Comparison of ENCODE assay signal across 20 mouse cellular contexts in the genomic region with DNA sequence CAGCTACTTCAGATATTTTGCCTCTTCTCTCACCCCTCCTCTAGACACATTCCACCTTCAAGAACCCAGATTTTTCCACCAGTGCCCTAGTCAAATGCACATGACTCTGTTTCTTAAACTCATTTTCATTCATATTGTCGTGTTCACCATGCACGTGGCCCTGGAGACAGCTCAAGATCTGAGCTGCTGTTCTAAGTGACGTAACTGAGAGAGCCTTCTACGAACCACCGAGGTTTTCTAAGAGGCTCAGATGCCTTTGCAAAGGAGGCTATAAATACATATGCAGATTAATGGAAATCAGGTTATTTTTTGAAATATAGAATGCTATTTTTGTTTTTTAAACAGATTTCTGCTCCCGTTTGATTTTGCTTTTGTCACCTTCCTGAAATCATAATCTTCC.
DNase-seq lines count a peak whose midpoint lies in the region; ATAC-seq lines count a peak whose summit lies in the region.
"Had no signal": no experiment of that assay in that cellular context is flagged by ENCODE, and none has a peak within 500 bp of the region (broad histone marks: within the 10 kb centered on the region; RNA-seq: fewer than 3 reads in every experiment).

No protein-coding gene starts in this region.

- no peaks in the 10 kb centered on the region for H3K4me1 ChIP-seq in forebrain, embryonic 16.5 days (replicated peaks; ENCODE audit: control insufficient read depth, insufficient read depth, low read length)
- no peaks in the 10 kb centered on the region for H3K4me1 ChIP-seq in forebrain, embryonic 10.5 days
- H3K4me1 ChIP-seq: embryonic facial prominence, embryonic 10.5 days; heart, embryonic 15.5 days; hindbrain, embryonic 10.5 days; midbrain, embryonic 12.5 days had no signal

- H3K4me3 ChIP-seq in forebrain, embryonic 16.5 days (replicated peaks; ENCODE audit: low read length), result no peak overlapping the region
- H3K4me3 ChIP-seq in forebrain, embryonic 10.5 days, result no peak overlapping the region
- H3K4me3 ChIP-seq: embryonic facial prominence, embryonic 10.5 days; heart, embryonic 15.5 days; hindbrain, embryonic 10.5 days; midbrain, embryonic 12.5 days had no signal

- no peaks in the 10 kb centered on the region for H3K27me3 ChIP-seq in forebrain, embryonic 16.5 days (replicated peaks; ENCODE audit: control insufficient read depth, insufficient read depth, low read length)
- H3K27me3 ChIP-seq in forebrain, embryonic 10.5 days (ENCODE audit: poor library complexity, severe bottlenecking), result no peaks in the 10 kb centered on the region
- H3K27me3 ChIP-seq: heart, embryonic 15.5 days; midbrain, embryonic 12.5 days had no signal

- no peak overlapping the region for H3K27ac ChIP-seq in forebrain, embryonic 16.5 days (ENCODE audit: low read length)
- no peak overlapping the region for H3K27ac ChIP-seq in forebrain, embryonic 10.5 days
- H3K27ac ChIP-seq: embryonic facial prominence, embryonic 10.5 days; heart, embryonic 15.5 days; hindbrain, embryonic 10.5 days; midbrain, embryonic 12.5 days; stomach, postnatal 0 days had no signal

- no peak overlapping the region for H3K9ac ChIP-seq in forebrain, embryonic 16.5 days (replicated peaks; ENCODE audit: low read depth, low read length)
- H3K9ac ChIP-seq: heart, embryonic 15.5 days; midbrain, embryonic 12.5 days had no signal

- no peaks in the 10 kb centered on the region for H3K9me3 ChIP-seq in forebrain, embryonic 16.5 days (ENCODE audit: control insufficient read depth, low read length)
- H3K9me3 ChIP-seq in forebrain, embryonic 10.5 days, result no peaks in the 10 kb centered on the region
- H3K9me3 ChIP-seq: embryonic facial prominence, embryonic 10.5 days; heart, embryonic 15.5 days; hindbrain, embryonic 10.5 days; midbrain, embryonic 12.5 days had no signal

- no peaks in the 10 kb centered on the region for H3K36me3 ChIP-seq in forebrain, embryonic 16.5 days (ENCODE audit: control insufficient read depth, insufficient read depth)
- no peaks in the 10 kb centered on the region for H3K36me3 ChIP-seq in forebrain, embryonic 10.5 days (replicated peaks)
- H3K36me3 ChIP-seq: embryonic facial prominence, embryonic 10.5 days; heart, embryonic 15.5 days; hindbrain, embryonic 10.5 days; midbrain, embryonic 12.5 days had no signal

- no peak overlapping the region for H3K4me2 ChIP-seq in forebrain, embryonic 16.5 days (ENCODE audit: low read length)
- H3K4me2 ChIP-seq: heart, embryonic 15.5 days; midbrain, embryonic 12.5 days had no signal

- no peak for DNase-seq in forebrain, embryonic 10.5 days (ENCODE audit: extremely low spot score, low spot score)
- DNase-seq in frontal cortex, adult 2 months (ENCODE audit: extremely low spot score in 1 of 2, low spot score in 1 of 2), result peak; percentile 70
- peak; percentile 58 to 65 for DNase-seq in left cerebral cortex, adult 9 months (ENCODE audit: low spot score in 2 of 2)
- peak; percentile 11 to 67 for DNase-seq in right cerebral cortex, postnatal 36 days (ENCODE audit: low spot score in 2 of 2)
- DNase-seq in lung, postnatal 36 days, result no peak
- DNase-seq in B cell, adult 2 months, result no peak
- DNase-seq: adrenal gland, adult 8-10 months; cerebellum, adult 18-20 months; kidney, adult 8-10 months; kidney, postnatal 4 days; lung, adult 2 months; lung, postnatal 4 days; thymus, postnatal 14 days had no signal

- 0 out of 2 replicates have a peak, but pooled peaks have one; percentile 45 for ATAC-seq in forebrain, embryonic 16.5 days
- ATAC-seq in megakaryocyte, adult 5-6 weeks (ENCODE audit: poor library complexity, severe bottlenecking), result no peak

- 58% methylated on average over 6 of the region's 6 CpGs for WGBS in forebrain, embryonic 16.5 days
- WGBS in forebrain, embryonic 10.5 days, result 84% methylated on average over 6 of the region's 6 CpGs

Comparison
In these comparisons a context has a peak if more than half of its experiments do, and no peak if none do; other contexts are left out.
1. DNase-seq: peak in frontal cortex, adult 2 months (2 of 2), left cerebral cortex, adult 9 months (2 of 2) and right cerebral cortex, postnatal 36 days (2 of 2); none in forebrain, embryonic 10.5 days (single experiment), lung, postnatal 36 days (single experiment) and B cell, adult 2 months (0 of 2).